Mouse (Mus musculus) neural tube, embryonic 11.5 days (tissue): ENCODE results near the gene Pbx4. TPM values are rescaled to one million over a fixed set of nuclear protein-coding genes. Genes with fewer than 3 reads are reported as not detected.

Experiments used
- ATAC-seq: fragments of 200-750 bp; cut with Nextera tagmentation; 2 replicates; pipeline ENCODE4 v1.8.0; 2017; ENCODE audit warnings: moderate number of reproducible peaks, mild to moderate bottlenecking, moderate TSS enrichment, moderate library complexity; ENCODE audit not compliant: insufficient read depth, low FRiP score, low TSS enrichment
- DNase-seq: peaks from one replicate; pipeline ENCODE4 v3.0.0-alpha.2; 2015; ENCODE audit warnings: low spot score
- H3K27ac ChIP-seq: fragments of 300-500 bp; sonication (generic); 2 replicates; pipeline ENCODE4 v1.5.1; 2014; ENCODE audit warnings: low read depth, mild to moderate bottlenecking, low read length
- H3K27me3 ChIP-seq: fragments of 300-500 bp; sonication (generic); 2 replicates; pipeline ENCODE4 v1.6.1; 2014; ENCODE audit warnings: mild to moderate bottlenecking, low read length, mixed read lengths; ENCODE audit not compliant: control insufficient read depth, insufficient read depth
- H3K36me3 ChIP-seq: fragments of 300-500 bp; sonication (generic); 2 replicates; pipeline ENCODE4 v1.6.1; 2014; ENCODE audit warnings: mild to moderate bottlenecking, low read length, moderate library complexity, mixed read lengths; ENCODE audit not compliant: control insufficient read depth, insufficient read depth
- H3K4me1 ChIP-seq: fragments of 300-500 bp; sonication (generic); 2 replicates; pipeline ENCODE4 v1.6.1; 2014; ENCODE audit warnings: low read length, mixed read lengths; ENCODE audit not compliant: control insufficient read depth, insufficient read depth
- H3K4me2 ChIP-seq: fragments of 300-500 bp; sonication (generic); 2 replicates; pipeline ENCODE4 v1.6.1; 2014; ENCODE audit warnings: low read depth, mild to moderate bottlenecking, moderate library complexity
- H3K4me3 ChIP-seq: fragments of 300-500 bp; sonication (generic); 2 replicates; pipeline ENCODE4 v1.5.1; 2014; ENCODE audit warnings: low read depth, low read length
- H3K9ac ChIP-seq: fragments of 300-500 bp; sonication (generic); 2 replicates; pipeline ENCODE4 v1.6.1; 2014; ENCODE audit warnings: mild to moderate bottlenecking, low read length
- H3K9me3 ChIP-seq: fragments of 300-500 bp; sonication (generic); 2 replicates; pipeline ENCODE4 v1.6.1; 2016; ENCODE audit warnings: low read length; ENCODE audit not compliant: control insufficient read depth
- WGBS: fragments of 180-500 bp; shearing (Covaris S2); extraction: QIAGEN DNeasy Blood & Tissue Kit; methylation state at CpG from one replicate; pipeline ENCODE4 v1.1.7; 2014; 5-methylcytosine and 5-hydroxymethylcytosine counted together
- polyA plus RNA-seq: library from polyadenylated mRNA; unstranded; fragments of >200 nt; fragmentation: Nextera tagmentation; extraction: Ambion mirVana; gene quantifications from 2 replicates; pipeline ENCODE4 v1.2.1, GENCODE M21; 2014

The Pbx4 gene
- polyA plus RNA-seq, 1 experiment from 2014 or later = 31.2 TPM

- Histone ChIP-seq H3K9ac (no peak overlapping the region), H3K27ac (no peak overlapping the region), H3K9me3 (no peaks in the 10 kb centered on the region), H3K4me3 (no peak overlapping the region), H3K27me3 (peaks cover 49% of the 10 kb centered on the region), H3K4me2 (no peak overlapping the region), H3K4me1 (peaks cover 8% of the 10 kb centered on the region), H3K36me3 (no peaks in the 10 kb centered on the region; the same call in 1 of the 2 replicates)
- ATAC-seq = peak; percentile 13; the same call in 1 of the 2 replicates
- peak; percentile 75 for DNase-seq
- 42% methylated on average over 19 of the region's 19 CpGs for WGBS
Observed at GRCm38 (mm10) chr8:69890813-69891241, 58.5 kb downstream of the Pbx4 start.

- DNase-seq = peak; percentile 68
- Histone ChIP-seq H3K9me3 (no peaks in the 10 kb centered on the region), H3K27ac (no peak overlapping the region), H3K4me1 (peaks cover 3% of the 10 kb centered on the region; the same call in 1 of the 2 replicates), H3K27me3 (peaks cover 19% of the 10 kb centered on the region), H3K4me2 (no peak overlapping the region), H3K9ac (no peak overlapping the region), H3K4me3 (no peak overlapping the region), H3K36me3 (no peaks in the 10 kb centered on the region; the same call in 1 of the 2 replicates)
- 34% methylated on average over 17 of the region's 17 CpGs for WGBS
- ATAC-seq = 0 out of 2 replicates have a peak, but pooled peaks have one; percentile 18
Observed at GRCm38 (mm10) chr8:69893863-69894262, 61.6 kb downstream of the Pbx4 start.

GRCm38 (mm10) chr8:69894836-69895332 lies 62.6 kb downstream of the Pbx4 start:
- DNase-seq (no peak), ATAC-seq (no peak)
- Histone ChIP-seq H3K4me1 (0 out of 2 replicates have a peak, but pooled peaks cover 3% of the 10 kb centered on the region), H3K27me3 (peaks cover 9% of the 10 kb centered on the region), H3K9ac (no peak overlapping the region), H3K27ac (no peak overlapping the region), H3K36me3 (no peaks in the 10 kb centered on the region; the same call in 1 of the 2 replicates), H3K4me2 (no peak overlapping the region), H3K4me3 (no peak overlapping the region), H3K9me3 (no peaks in the 10 kb centered on the region)
- 45% methylated on average over 6 of the region's 6 CpGs for WGBS

- DNase-seq = no peak
- ATAC-seq = no peak
- no peaks in the 10 kb centered on the region; the same call in 1 of the 2 replicates for H3K36me3 ChIP-seq
- peaks cover 11% of the 10 kb centered on the region for H3K4me1 ChIP-seq
- H3K27me3 ChIP-seq = no peaks in the 10 kb centered on the region
- H3K4me2 ChIP-seq = no peak overlapping the region
- no peaks in the 10 kb centered on the region for H3K9me3 ChIP-seq
- no peak overlapping the region for H3K4me3 ChIP-seq
- no peak overlapping the region for H3K9ac ChIP-seq
- no peak overlapping the region for H3K27ac ChIP-seq
- WGBS = 81% methylated on average over 4 of the region's 4 CpGs
Observed at GRCm38 (mm10) chr8:69895772-69896451, 63.6 kb downstream of the Pbx4 start.

DNA sequence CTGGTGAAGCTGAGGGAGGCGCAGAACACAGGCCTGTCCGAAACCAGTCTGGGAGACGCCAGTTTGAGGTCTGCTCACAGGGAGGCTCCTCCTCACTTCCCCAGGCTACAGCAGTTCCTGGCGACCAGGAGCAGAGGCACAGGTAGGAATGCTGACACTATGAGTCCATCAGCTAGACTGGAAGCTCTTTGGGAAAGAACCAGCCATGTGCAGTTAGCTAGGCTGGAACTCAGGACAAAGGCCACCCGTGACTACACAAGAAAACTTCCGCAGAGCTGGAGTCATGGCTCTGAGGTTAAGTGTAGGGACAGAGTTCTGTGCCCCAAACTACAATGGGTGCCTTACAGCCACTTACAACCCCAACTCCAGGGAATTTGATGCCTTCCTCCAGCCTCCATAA lies 65.6 kb downstream of the Pbx4 start:
- ATAC-seq = no peak
- peaks cover 22% of the 10 kb centered on the region for H3K4me1 ChIP-seq
- no peak overlapping the region for H3K9ac ChIP-seq
- WGBS = 91% methylated on average over 6 of the region's 6 CpGs
- H3K4me3 ChIP-seq = no peak overlapping the region
- no peak overlapping the region for H3K27ac ChIP-seq
- no peak overlapping the region for H3K4me2 ChIP-seq
- H3K9me3 ChIP-seq = no peaks in the 10 kb centered on the region
- no peak for DNase-seq
- no peaks in the 10 kb centered on the region; the same call in 1 of the 2 replicates for H3K36me3 ChIP-seq
- H3K27me3 ChIP-seq = no peaks in the 10 kb centered on the region

- no peak overlapping the region for H3K9ac ChIP-seq
- H3K27ac ChIP-seq = no peak overlapping the region
- no peaks in the 10 kb centered on the region for H3K9me3 ChIP-seq
- DNase-seq (no peak), ATAC-seq (no peak)
- H3K4me2 ChIP-seq = no peak overlapping the region
- H3K36me3 ChIP-seq = no peaks in the 10 kb centered on the region
- 91% methylated on average over 2 of the region's 2 CpGs for WGBS
- no peak overlapping the region for H3K4me3 ChIP-seq
- peaks cover 25% of the 10 kb centered on the region for H3K4me1 ChIP-seq
- no peaks in the 10 kb centered on the region for H3K27me3 ChIP-seq
Observed at GRCm38 (mm10) chr8:69899876-69900275, 67.6 kb downstream of the Pbx4 start.

GRCm38 (mm10) chr8:69900895-69901451 lies 68.7 kb downstream of the Pbx4 start:
- Histone ChIP-seq H3K36me3 (no peaks in the 10 kb centered on the region), H3K27ac (peak overlapping the region; percentile 69), H3K9me3 (no peaks in the 10 kb centered on the region), H3K4me3 (peak overlapping the region; percentile 71), H3K27me3 (no peaks in the 10 kb centered on the region), H3K4me1 (peaks cover 25% of the 10 kb centered on the region), H3K4me2 (peak overlapping the region; percentile 90), H3K9ac (peak overlapping the region; percentile 73)
- DNase-seq = no peak
- no peak for ATAC-seq
- 21% methylated on average over 12 of the region's 12 CpGs for WGBS

- Histone ChIP-seq H3K4me2 (peak overlapping the region; percentile 90), H3K27me3 (no peaks in the 10 kb centered on the region), H3K9ac (peak overlapping the region; percentile 73), H3K4me3 (peak overlapping the region; percentile 71), H3K27ac (peak overlapping the region; percentile 69), H3K4me1 (peaks cover 25% of the 10 kb centered on the region), H3K9me3 (no peaks in the 10 kb centered on the region), H3K36me3 (no peaks in the 10 kb centered on the region)
- peak; percentile 67 for ATAC-seq
- WGBS = 2% methylated on average over 41 of the region's 41 CpGs
- peak; percentile 95 for DNase-seq
Observed at GRCm38 (mm10) chr8:69901484-69902162, 69.3 kb downstream of the Pbx4 start.
